Comparison of ENCODE assay signal across 8 mouse cellular contexts in the genomic region with DNA sequence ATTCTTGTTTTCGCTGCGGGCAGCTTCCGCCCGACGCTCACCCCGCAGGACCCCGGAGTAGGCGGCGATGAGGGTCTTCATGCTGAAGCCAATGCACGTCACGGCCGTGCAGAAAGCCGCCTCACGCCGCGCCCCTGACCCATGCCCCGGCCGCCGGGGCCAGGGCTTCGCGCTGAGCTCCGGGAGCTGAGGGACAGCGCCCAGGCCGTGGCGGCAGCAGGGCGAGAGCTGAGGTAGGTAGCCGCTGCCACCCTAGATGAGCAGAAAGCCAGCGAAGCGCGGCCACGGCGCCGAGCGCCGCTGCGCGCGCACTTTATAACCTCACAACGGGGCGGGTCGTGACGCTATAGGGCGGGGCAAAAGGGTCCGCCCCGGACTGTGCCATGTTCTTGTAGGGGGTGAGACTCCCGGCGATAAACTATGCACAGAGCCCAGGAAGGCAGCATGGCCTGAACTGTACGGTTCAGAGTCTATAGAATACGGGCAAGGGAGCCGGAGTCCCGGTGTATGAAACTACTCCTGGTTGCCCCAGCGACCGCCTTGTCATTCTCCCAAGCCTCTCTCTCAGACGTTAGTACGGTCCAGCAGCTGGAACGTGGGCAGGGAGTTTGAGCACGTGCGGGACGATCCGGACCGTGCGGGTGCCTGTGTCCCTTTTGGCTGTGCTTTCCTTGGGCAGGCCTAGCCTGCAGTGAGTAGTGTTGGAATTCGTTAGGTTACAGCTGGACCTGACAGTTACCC. TPM values are rescaled to one million over a fixed set of nuclear protein-coding genes. Genes with fewer than 3 reads are reported as not detected.
A peak's percentile ranks its signal among the peaks of the same experiment; 100 is the strongest.
DNase-seq lines count a peak whose midpoint lies in the region; ATAC-seq and TF ChIP-seq lines count a peak whose summit lies in the region.

A gene (minus strand): TSS at position 288 of the 741 bp plus-strand sequence.

- TF ChIP-seq POLR2A in bone marrow macrophage, adult 2 months (IDR thresholded peaks at IDR 0.05; ENCODE audit: borderline replicate concordance, low read depth, low read length) = peak; percentile 58; the same call in 1 of the 2 replicates
- TF ChIP-seq POLR2A in embryonic fibroblast, embryonic 13.5 days (IDR thresholded peaks at IDR 0.05; ENCODE audit: low read depth, low read length) = peak; percentile 99

- DNase-seq in A20 (ENCODE audit: low read depth, low spot score) (peak; percentile 95), liver (peak; percentile 88)
- peak; percentile 95 for DNase-seq in heart, embryonic 10.5 days (ENCODE audit: low spot score)
- peak; percentile 87 to 95 for DNase-seq in spleen, postnatal 4 days (ENCODE audit: low spot score in 2 of 2)

- ATAC-seq in kidney, embryonic 15.5 days (replicated peaks; ENCODE audit: low FRiP score) = peak; percentile 94
- ATAC-seq in monocyte, adult 5-6 weeks (replicated peaks; ENCODE audit: insufficient number of reproducible peaks, low FRiP score, low TSS enrichment, poor library complexity, severe bottlenecking) = peak; percentile 75

- H3K4me2 ChIP-seq in kidney, embryonic 15.5 days = peak within 1 kb of the TSS; percentile 98

- peaks cover 8% of the 10 kb centered on the region for H3K4me1 ChIP-seq in bone marrow macrophage, adult 2 months (ENCODE audit: control insufficient read depth, insufficient read depth, low read length)
- H3K4me1 ChIP-seq in embryonic fibroblast, embryonic 13.5 days (ENCODE audit: control insufficient read depth, insufficient read depth, low read length) = no peaks in the 10 kb centered on the region
- H3K4me1 ChIP-seq in heart, embryonic 10.5 days = peaks cover 19% of the 10 kb centered on the region
- peaks cover 18% of the 10 kb centered on the region for H3K4me1 ChIP-seq in kidney, embryonic 15.5 days

- H3K36me3 ChIP-seq in heart, embryonic 10.5 days = no peaks in the 10 kb centered on the region
- no peaks in the 10 kb centered on the region for H3K36me3 ChIP-seq in kidney, embryonic 15.5 days

- H3K9ac ChIP-seq in kidney, embryonic 15.5 days = peak within 1 kb of the TSS; percentile 66

- peak within 1 kb of the TSS; percentile 76 for H3K27ac ChIP-seq in bone marrow macrophage, adult 2 months (ENCODE audit: insufficient read depth, low read depth, low read length)
- H3K27ac ChIP-seq in embryonic fibroblast, embryonic 13.5 days (ENCODE audit: insufficient read depth, low read length) = no peak within 1 kb of the TSS
- H3K27ac ChIP-seq in heart, embryonic 10.5 days = peak within 1 kb of the TSS; percentile 98
- H3K27ac ChIP-seq in kidney, embryonic 15.5 days = peak within 1 kb of the TSS; percentile 85

- H3K9me3 ChIP-seq in heart, embryonic 10.5 days = no peaks in the 10 kb centered on the region
- H3K9me3 ChIP-seq in kidney, embryonic 15.5 days (replicated peaks) = no peaks in the 10 kb centered on the region

- under 1% methylated on average over 63 of the region's 63 CpGs for WGBS in heart, embryonic 10.5 days
- WGBS in kidney, embryonic 15.5 days = under 1% methylated on average over 63 of the region's 63 CpGs

- H3K4me3 ChIP-seq in bone marrow macrophage, adult 2 months (ENCODE audit: insufficient read depth, low read length) = peak within 1 kb of the TSS; percentile 65
- H3K4me3 ChIP-seq in embryonic fibroblast, embryonic 13.5 days (ENCODE audit: insufficient read depth, low read length) = peak within 1 kb of the TSS; percentile 57
- H3K4me3 ChIP-seq in heart, embryonic 10.5 days = peak within 1 kb of the TSS; percentile 73
- peak within 1 kb of the TSS; percentile 66 for H3K4me3 ChIP-seq in kidney, embryonic 15.5 days (replicated peaks)

- peaks cover 31% of the 10 kb centered on the region for H3K27me3 ChIP-seq in heart, embryonic 10.5 days (ENCODE audit: insufficient read depth, poor library complexity, severe bottlenecking)
- H3K27me3 ChIP-seq in kidney, embryonic 15.5 days = peaks cover 19% of the 10 kb centered on the region; the same call in 1 of the 2 replicates

- TF ChIP-seq CTCF in bone marrow macrophage, adult 2 months (IDR thresholded peaks at IDR 0.05; ENCODE audit: low read depth, low read length) = no peak
- TF ChIP-seq CTCF in embryonic fibroblast, embryonic 13.5 days (IDR thresholded peaks at IDR 0.05; ENCODE audit: borderline replicate concordance, insufficient read depth, low read length) = no peak

RNA-seq across cellular contexts. Expression of the gene that starts here (rescaled TPM):
- polyA plus RNA-seq in bone marrow macrophage, adult 2 months (2012; ENCODE audit: insufficient read depth, insufficient read length, missing spikeins) = 0.35 and 0.56 TPM in 2 replicates
- 2.9 and 4.7 TPM in 2 replicates for polyA plus RNA-seq in embryonic fibroblast, embryonic 13.5 days (2011; ENCODE audit: insufficient read length, low read depth, missing spikeins)
- 12.5 and 24.3 TPM in 2 replicates for polyA plus RNA-seq in heart, embryonic 10.5 days (2016; fragmentation: Nextera tagmentation; extraction: Ambion mirVana)
- polyA plus RNA-seq in kidney, embryonic 15.5 days (2015; fragmentation: Nextera tagmentation; extraction: Ambion mirVana) = 29.0 and 31.2 TPM in 2 replicates
- 5.5 to 19.7 TPM (median 8.6 TPM) in 3 replicates for total RNA-seq in monocyte, adult 5-6 weeks (2017)
